Mouse (Mus musculus) lung, adult 2 months (tissue): ENCODE data around the gene Hoxa4.

Experiments
- CTCF ChIP-seq: fragments of 200-500 bp; IDR thresholded peaks from 2 replicates; pipeline ENCODE4 v1.5.1; 2011; ENCODE audit warnings: mild to moderate bottlenecking, low read length, control low read depth; ENCODE audit not compliant: insufficient read depth
- POLR2A ChIP-seq: fragments of 200-500 bp; IDR thresholded peaks from 2 replicates; pipeline ENCODE4 v1.6.1; 2011; ENCODE audit warnings: low read depth, mild to moderate bottlenecking, control low read depth, low read length, borderline replicate concordance; ENCODE audit errors: extremely low read depth

GRCm38 (mm10) chr6:52186500-52186899 lies 5.1 kb downstream of the Hoxa4 start:
- TF ChIP-seq CTCF (no peak), POLR2A (no peak)
